ENCODE assay signal across 8 mouse cellular contexts in genomic region chr8:127064361-127065112, GRCm38 (mm10). TPM values are rescaled to one million over a fixed set of nuclear protein-coding genes. Genes with fewer than 3 reads are reported as not detected.
DNase-seq lines count a peak whose midpoint lies in the region; ATAC-seq lines count a peak whose summit lies in the region.

No protein-coding gene starts in this region.

- no peaks in the 10 kb centered on the region for H3K36me3 ChIP-seq in hindbrain, embryonic 15.5 days
- no peaks in the 10 kb centered on the region for H3K36me3 ChIP-seq in limb, embryonic 10.5 days
- no peaks in the 10 kb centered on the region for H3K36me3 ChIP-seq in midbrain, embryonic 12.5 days
- H3K36me3 ChIP-seq in stomach, embryonic 14.5 days (ENCODE audit: control insufficient read depth, insufficient read depth, low read length): no peaks in the 10 kb centered on the region

- DNase-seq in adrenal gland, postnatal 10 days: peak; percentile 76
- DNase-seq in cerebellum, postnatal 4 days (ENCODE audit: low spot score in 2 of 2): peak; percentile 20 to 51
- DNase-seq in gastrocnemius, postnatal 10 days: peak; percentile 60
- DNase-seq in limb, embryonic 10.5 days (ENCODE audit: low spot score): peak; percentile 85
- DNase-seq in thymus, postnatal 14 days: no peak

- H3K4me2 ChIP-seq in hindbrain, embryonic 15.5 days: peak overlapping the region; percentile 71
- peak overlapping the region; percentile 70 for H3K4me2 ChIP-seq in midbrain, embryonic 12.5 days (replicated peaks)
- peak overlapping the region; percentile 64 for H3K4me2 ChIP-seq in stomach, embryonic 14.5 days (replicated peaks; ENCODE audit: low read depth, low read length)

- peak overlapping the region; percentile 92 for H3K27ac ChIP-seq in hindbrain, embryonic 15.5 days (replicated peaks)
- H3K27ac ChIP-seq in limb, embryonic 10.5 days: peak overlapping the region; percentile 99
- H3K27ac ChIP-seq in midbrain, embryonic 12.5 days (replicated peaks): peak overlapping the region; percentile 92
- peak overlapping the region; percentile 99 for H3K27ac ChIP-seq in stomach, embryonic 14.5 days (ENCODE audit: low read length)

- H3K4me1 ChIP-seq in hindbrain, embryonic 15.5 days (replicated peaks): peaks cover 39% of the 10 kb centered on the region
- H3K4me1 ChIP-seq in limb, embryonic 10.5 days: peaks cover 33% of the 10 kb centered on the region
- peaks cover 27% of the 10 kb centered on the region for H3K4me1 ChIP-seq in midbrain, embryonic 12.5 days
- peaks cover 26% of the 10 kb centered on the region for H3K4me1 ChIP-seq in stomach, embryonic 14.5 days (ENCODE audit: control insufficient read depth, insufficient read depth, low read length)

- under 1% methylated on average over 52 of the region's 80 CpGs for WGBS in hindbrain, embryonic 15.5 days
- under 1% methylated on average over 79 of the region's 80 CpGs for WGBS in limb, embryonic 10.5 days
- under 1% methylated on average over 74 of the region's 80 CpGs for WGBS in midbrain, embryonic 12.5 days
- WGBS in stomach, embryonic 14.5 days: 0% methylated on average over 73 of the region's 80 CpGs

- peak overlapping the region; percentile 83 for H3K9ac ChIP-seq in hindbrain, embryonic 15.5 days
- H3K9ac ChIP-seq in midbrain, embryonic 12.5 days (replicated peaks): peak overlapping the region; percentile 86
- peak overlapping the region; percentile 95 for H3K9ac ChIP-seq in stomach, embryonic 14.5 days (replicated peaks; ENCODE audit: low read depth, low read length)

- no peaks in the 10 kb centered on the region for H3K9me3 ChIP-seq in hindbrain, embryonic 15.5 days
- H3K9me3 ChIP-seq in limb, embryonic 10.5 days (replicated peaks): no peaks in the 10 kb centered on the region
- no peaks in the 10 kb centered on the region for H3K9me3 ChIP-seq in midbrain, embryonic 12.5 days
- H3K9me3 ChIP-seq in stomach, embryonic 14.5 days (ENCODE audit: control insufficient read depth, low read depth, low read length): no peaks in the 10 kb centered on the region

- ATAC-seq in hindbrain, embryonic 15.5 days (ENCODE audit: low FRiP score, low read depth): peak; percentile 63
- peak; percentile 70 for ATAC-seq in midbrain, embryonic 12.5 days (ENCODE audit: low FRiP score, low read depth)
- ATAC-seq in stomach, embryonic 14.5 days (ENCODE audit: insufficient number of reproducible peaks, insufficient read depth, low FRiP score, low read depth): peak; percentile 37

- H3K27me3 ChIP-seq in hindbrain, embryonic 15.5 days: no peaks in the 10 kb centered on the region
- H3K27me3 ChIP-seq in limb, embryonic 10.5 days (ENCODE audit: low read depth, poor library complexity, severe bottlenecking): no peaks in the 10 kb centered on the region
- H3K27me3 ChIP-seq in midbrain, embryonic 12.5 days: no peaks in the 10 kb centered on the region
- no peaks in the 10 kb centered on the region for H3K27me3 ChIP-seq in stomach, embryonic 14.5 days (ENCODE audit: control insufficient read depth, insufficient read depth, low read length)

- H3K4me3 ChIP-seq in hindbrain, embryonic 15.5 days: peak overlapping the region; percentile 92
- peak overlapping the region; percentile 89 for H3K4me3 ChIP-seq in limb, embryonic 10.5 days
- H3K4me3 ChIP-seq in midbrain, embryonic 12.5 days: peak overlapping the region; percentile 95
- peak overlapping the region; percentile 98 for H3K4me3 ChIP-seq in stomach, embryonic 14.5 days (ENCODE audit: low read depth, low read length)

RNA-seq across cellular contexts. Expression of gene Pard3, which starts 0.8 kb away (rescaled TPM):
- total RNA-seq in adrenal gland, postnatal 10 days (2021): 10 to 100 TPM; 35.2 to 39.0 TPM
- total RNA-seq in gastrocnemius, postnatal 10 days (2021): 10 to 100 TPM; 30.3 to 37.2 TPM
- 18.2 and 20.2 TPM in 2 replicates for polyA plus RNA-seq in hindbrain, embryonic 15.5 days (2015; fragmentation: Nextera tagmentation; extraction: Ambion mirVana)
- polyA plus RNA-seq in limb, embryonic 10.5 days (2016; fragmentation: Nextera tagmentation; extraction: Ambion mirVana): 34.4 and 34.8 TPM in 2 replicates
- 36.6 and 39.4 TPM in 2 replicates for polyA plus RNA-seq in midbrain, embryonic 12.5 days (2016; fragmentation: Nextera tagmentation; extraction: Ambion mirVana)
- polyA plus RNA-seq in stomach, embryonic 14.5 days (2014; fragmentation: Nextera tagmentation; extraction: Ambion mirVana): 37.9 and 40.8 TPM in 2 replicates
